ENCODE assay signal across 8 mouse cellular contexts in the genomic region with DNA sequence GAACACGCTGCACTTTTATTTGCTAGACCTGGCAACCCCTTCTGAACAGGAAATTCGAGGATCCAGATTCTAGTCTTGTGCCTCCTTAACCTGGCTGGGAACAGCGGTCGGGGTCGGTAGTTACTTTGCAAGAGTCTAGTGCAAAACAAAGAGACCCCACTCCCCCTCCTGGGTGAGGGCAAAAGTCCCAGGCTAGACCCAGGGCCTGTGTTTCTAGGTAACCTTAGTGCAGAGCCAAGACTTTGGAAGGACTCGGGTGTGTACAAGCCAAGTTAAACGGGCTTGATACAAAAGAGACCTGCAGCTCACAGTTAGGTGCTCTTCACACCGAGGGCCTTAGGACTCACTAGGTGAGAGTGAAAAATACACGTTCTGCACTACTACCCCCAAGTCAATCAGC. TPM values are rescaled to one million over a fixed set of nuclear protein-coding genes. Genes with fewer than 3 reads are reported as not detected.
DNase-seq lines count a peak whose midpoint lies in the region; ATAC-seq lines count a peak whose summit lies in the region.

No protein-coding gene starts in this region.

- H3K4me3 ChIP-seq in heart, embryonic 12.5 days = peak overlapping the region; percentile 47; the same call in 1 of the 2 replicates
- peak overlapping the region; percentile 31; the same call in 1 of the 2 replicates for H3K4me3 ChIP-seq in embryonic facial prominence, embryonic 12.5 days
- no peak overlapping the region for H3K4me3 ChIP-seq in hindbrain, embryonic 16.5 days (ENCODE audit: low read length)
- peak overlapping the region; percentile 41 for H3K4me3 ChIP-seq in midbrain, embryonic 13.5 days (replicated peaks)

- ATAC-seq in heart, embryonic 12.5 days (ENCODE audit: insufficient number of reproducible peaks, low FRiP score) = no peak
- no peak for ATAC-seq in embryonic facial prominence, embryonic 12.5 days (ENCODE audit: insufficient number of reproducible peaks, insufficient read depth, low FRiP score, low TSS enrichment)
- ATAC-seq in hindbrain, embryonic 16.5 days = no peak; the same call in 1 of the 2 replicates
- ATAC-seq in midbrain, embryonic 13.5 days = peak; percentile 31; the same call in 1 of the 2 replicates
- ATAC-seq in megakaryocyte progenitor cell, adult 5-6 weeks (replicated peaks; ENCODE audit: poor library complexity) = no peak

- no peaks in the 10 kb centered on the region for H3K9me3 ChIP-seq in heart, embryonic 12.5 days (replicated peaks)
- H3K9me3 ChIP-seq in embryonic facial prominence, embryonic 12.5 days = no peaks in the 10 kb centered on the region
- H3K9me3 ChIP-seq in hindbrain, embryonic 16.5 days (ENCODE audit: control insufficient read depth, low read length) = no peaks in the 10 kb centered on the region
- H3K9me3 ChIP-seq in midbrain, embryonic 13.5 days = no peaks in the 10 kb centered on the region

- DNase-seq in heart, postnatal 36 days = no peak
- DNase-seq in cerebellum, postnatal 36 days = no peak
- no peak for DNase-seq in gastrocnemius, postnatal 25 days

- peak overlapping the region; percentile 76 for H3K4me2 ChIP-seq in heart, embryonic 12.5 days
- peak overlapping the region; percentile 57 for H3K4me2 ChIP-seq in embryonic facial prominence, embryonic 12.5 days (replicated peaks)
- peak overlapping the region; percentile 71 for H3K4me2 ChIP-seq in hindbrain, embryonic 16.5 days (ENCODE audit: low read length)
- H3K4me2 ChIP-seq in midbrain, embryonic 13.5 days (replicated peaks) = peak overlapping the region; percentile 71

- intact Hi-C loops in heart, postnatal 36 days (cut with DNase I) = loop anchor here (5.0 kb wide), 2 partner anchors 50 to 200 kb away; no protein-coding TSS in a partner anchor

- peaks cover 38% of the 10 kb centered on the region for H3K4me1 ChIP-seq in heart, embryonic 12.5 days (replicated peaks)
- peaks cover 10% of the 10 kb centered on the region; the same call in 1 of the 2 replicates for H3K4me1 ChIP-seq in embryonic facial prominence, embryonic 12.5 days
- peaks cover 13% of the 10 kb centered on the region for H3K4me1 ChIP-seq in hindbrain, embryonic 16.5 days (ENCODE audit: control insufficient read depth, insufficient read depth, low read depth, low read length)
- peaks cover 11% of the 10 kb centered on the region for H3K4me1 ChIP-seq in midbrain, embryonic 13.5 days (replicated peaks)

- peak overlapping the region; percentile 76 for H3K27ac ChIP-seq in heart, embryonic 12.5 days (ENCODE audit: poor library complexity, severe bottlenecking)
- H3K27ac ChIP-seq in embryonic facial prominence, embryonic 12.5 days = no peak overlapping the region
- H3K27ac ChIP-seq in hindbrain, embryonic 16.5 days (ENCODE audit: low read depth, low read length) = no peak overlapping the region
- no peak overlapping the region for H3K27ac ChIP-seq in midbrain, embryonic 13.5 days

- peak overlapping the region; percentile 68; the same call in 1 of the 2 replicates for H3K9ac ChIP-seq in heart, embryonic 12.5 days
- peak overlapping the region; percentile 51 for H3K9ac ChIP-seq in embryonic facial prominence, embryonic 12.5 days
- H3K9ac ChIP-seq in hindbrain, embryonic 16.5 days (ENCODE audit: low read depth, low read length) = peak overlapping the region; percentile 58; the same call in 1 of the 2 replicates
- H3K9ac ChIP-seq in midbrain, embryonic 13.5 days (replicated peaks) = no peak overlapping the region; the same call in 1 of the 2 replicates

- H3K36me3 ChIP-seq in heart, embryonic 12.5 days = no peaks in the 10 kb centered on the region
- H3K36me3 ChIP-seq in embryonic facial prominence, embryonic 12.5 days = no peaks in the 10 kb centered on the region
- no peaks in the 10 kb centered on the region for H3K36me3 ChIP-seq in hindbrain, embryonic 16.5 days (ENCODE audit: control insufficient read depth, insufficient read depth, low read length)
- no peaks in the 10 kb centered on the region for H3K36me3 ChIP-seq in midbrain, embryonic 13.5 days

- no peaks in the 10 kb centered on the region for H3K27me3 ChIP-seq in heart, embryonic 12.5 days (replicated peaks)
- peaks cover 5% of the 10 kb centered on the region; the same call in 1 of the 2 replicates for H3K27me3 ChIP-seq in embryonic facial prominence, embryonic 12.5 days
- no peaks in the 10 kb centered on the region for H3K27me3 ChIP-seq in hindbrain, embryonic 16.5 days (replicated peaks; ENCODE audit: control insufficient read depth, insufficient read depth, low read length)
- H3K27me3 ChIP-seq in midbrain, embryonic 13.5 days = peaks cover 8% of the 10 kb centered on the region

- 50% methylated on average over 9 of the region's 9 CpGs for WGBS in heart, embryonic 12.5 days
- 54% methylated on average over 9 of the region's 9 CpGs for WGBS in embryonic facial prominence, embryonic 12.5 days
- WGBS in hindbrain, embryonic 16.5 days = 50% methylated on average over 9 of the region's 9 CpGs
- 57% methylated on average over 9 of the region's 9 CpGs for WGBS in midbrain, embryonic 13.5 days

RNA-seq across cellular contexts. Expression of a gene that starts 53.7 kb away (rescaled TPM):
- 23.2 and 30.1 TPM in 2 replicates for polyA plus RNA-seq in heart, embryonic 12.5 days (2016; fragmentation: Nextera tagmentation; extraction: Ambion mirVana)
- total RNA-seq in heart, postnatal 36 days (2021) = 10 to 100 TPM; 40.5 to 42.9 TPM
- 41.5 and 42.2 TPM in 2 replicates for polyA plus RNA-seq in embryonic facial prominence, embryonic 12.5 days (2016; fragmentation: Nextera tagmentation; extraction: Ambion mirVana)
- polyA plus RNA-seq in hindbrain, embryonic 16.5 days (2015; fragmentation: Nextera tagmentation; extraction: Ambion mirVana) = 30.7 and 32.1 TPM in 2 replicates
- polyA plus RNA-seq in midbrain, embryonic 13.5 days (2015; fragmentation: Nextera tagmentation; extraction: Ambion mirVana) = 43.8 and 47.1 TPM in 2 replicates
- 43.2 and 45.4 TPM in 2 replicates for total RNA-seq in megakaryocyte progenitor cell, adult 5-6 weeks (2015)
- 11.5 and 25.0 TPM in 2 replicates for total RNA-seq in megakaryocyte progenitor cell, adult 5-6 weeks (2017)
- 10 to 100 TPM; 26.3 to 29.6 TPM for total RNA-seq in gastrocnemius, postnatal 25 days (2021)
